Mouse (Mus musculus): ENCODE measurements around the gene Tgm1.

GRCm38 (mm10) chr14:55761163-55761562 lies 47.4 kb upstream of the Tgm1 start, which contains the start of gene Ltb4r2:
- no peak for TF ChIP-seq CTCF (IDR thresholded peaks at IDR 0.05; ENCODE audit: low read depth)
- TF ChIP-seq EP300 (IDR thresholded peaks at IDR 0.05; ENCODE audit: low read depth): no peak
